Mouse (Mus musculus) c-Kit-positive CD71-positive TER-119-negative erythroid progenitor cells, embryonic 14.5 days (primary cell): Measurements from ENCODE around the gene Vps13d.

ENCODE experiments used
- DNase-seq: peaks from one replicate; pipeline ENCODE4 v3.0.0-alpha.2; 2013; ENCODE audit warnings: low read depth

Gene Vps13d

DNA sequence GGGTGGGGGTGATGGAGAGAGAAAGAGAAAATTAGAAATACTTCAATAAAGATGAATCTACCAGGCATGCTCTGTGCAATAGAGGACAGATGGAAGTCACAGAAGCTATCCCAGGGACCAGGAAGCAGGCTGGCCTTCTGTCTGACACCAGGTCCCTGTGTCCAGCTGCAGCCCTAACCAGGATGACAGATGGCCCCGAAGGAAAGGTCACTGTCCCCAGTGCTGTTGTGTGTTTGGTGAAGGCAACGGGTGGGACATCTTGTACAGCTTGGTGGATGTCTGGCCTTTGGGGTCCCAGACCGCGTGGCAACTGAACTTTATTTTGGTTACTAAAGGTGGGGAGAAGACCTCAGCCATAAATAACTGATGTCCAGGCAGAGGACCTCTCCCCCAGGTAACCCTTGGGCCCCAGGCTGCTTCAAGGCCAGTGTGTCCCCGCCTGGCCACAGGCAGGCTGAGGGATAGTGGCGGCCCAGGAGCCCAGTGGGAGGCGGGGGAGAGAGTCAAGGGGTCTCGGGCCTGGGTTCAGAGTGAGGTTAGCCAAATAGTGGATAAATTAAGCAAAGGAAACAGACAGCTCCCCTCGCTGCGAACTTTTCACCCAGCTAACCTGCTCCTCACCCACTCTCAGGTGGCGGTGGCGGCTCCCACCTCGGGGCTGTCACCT is 253.9 kb downstream of the Vps13d start:
- no peak for DNase-seq

DNA sequence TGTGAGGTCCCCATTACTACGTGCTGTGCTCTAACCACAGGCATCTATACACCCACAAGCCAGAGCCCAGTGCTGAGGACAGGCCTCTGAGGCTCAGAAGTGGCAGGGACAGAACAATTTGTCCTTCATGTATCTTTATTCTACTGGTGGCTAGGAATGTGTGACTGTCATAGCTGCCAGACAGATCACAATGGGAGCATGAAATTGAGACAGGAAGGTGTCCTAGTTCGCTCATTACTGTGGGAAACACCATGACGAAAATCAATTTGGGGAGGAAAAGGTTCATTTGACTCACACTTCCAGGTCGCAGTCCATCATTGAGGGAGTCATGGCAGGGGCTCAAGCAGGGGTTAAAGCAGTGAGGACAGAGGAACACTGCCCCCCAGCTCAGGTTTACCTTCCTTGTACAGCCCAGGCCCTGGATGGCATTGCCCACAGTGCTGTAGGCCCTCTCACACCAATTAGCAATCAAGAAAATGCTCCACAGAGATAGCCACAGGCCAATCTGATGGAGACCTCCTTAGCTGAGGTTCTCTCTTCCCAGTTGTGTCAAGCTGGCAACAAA is 254.9 kb downstream of the Vps13d start:
- no peak for DNase-seq

DNA sequence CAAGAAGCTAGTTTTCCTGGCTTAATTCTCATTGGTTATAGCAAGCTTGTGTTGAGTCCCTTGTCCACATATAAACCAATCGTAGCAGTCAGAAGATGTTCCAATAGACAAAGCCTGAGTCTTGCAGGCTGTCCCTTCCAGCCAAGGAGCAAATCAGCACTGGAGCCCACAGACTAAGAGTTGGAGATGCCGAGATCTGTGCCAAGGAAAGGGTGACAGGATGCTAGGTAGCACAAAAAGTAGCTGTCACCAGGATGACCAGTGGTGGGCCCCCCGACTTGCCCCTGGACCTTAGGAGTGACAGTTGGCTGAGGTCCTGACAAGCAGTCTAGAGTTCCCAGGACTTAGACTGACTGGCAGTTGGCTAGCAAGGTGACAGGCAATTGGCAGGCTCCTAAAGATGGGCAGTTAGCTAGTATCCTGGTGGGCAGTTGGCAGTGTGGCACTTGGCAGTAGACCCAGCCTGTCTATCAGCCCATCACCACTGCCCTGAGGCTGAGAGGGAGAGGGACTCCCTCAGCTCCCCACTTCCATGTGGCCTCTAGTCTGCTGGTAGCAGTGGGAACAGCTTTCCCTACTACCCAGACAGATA is 258.1 kb downstream of the Vps13d start:
- no peak for DNase-seq

DNA sequence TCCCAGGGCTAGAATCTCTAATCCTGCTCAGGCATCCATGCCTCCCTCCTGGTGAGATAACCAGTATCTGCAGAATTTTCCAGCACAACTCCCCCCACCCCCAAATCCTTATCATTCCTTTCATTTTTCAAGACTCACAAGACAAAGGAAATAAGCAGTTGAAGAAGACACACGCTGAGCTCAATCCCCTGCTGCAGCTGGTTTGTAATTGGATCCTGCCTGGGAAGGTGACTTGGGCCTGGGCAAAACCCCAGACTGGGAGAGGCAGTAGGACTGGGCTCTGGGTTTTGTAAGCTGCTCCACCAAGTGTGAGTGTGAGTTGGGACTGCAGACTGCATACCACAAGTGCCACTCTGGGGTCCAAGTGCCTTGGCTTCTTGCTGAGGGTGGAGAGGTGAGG is 260.3 kb downstream of the Vps13d start:
- no peak for DNase-seq

DNA sequence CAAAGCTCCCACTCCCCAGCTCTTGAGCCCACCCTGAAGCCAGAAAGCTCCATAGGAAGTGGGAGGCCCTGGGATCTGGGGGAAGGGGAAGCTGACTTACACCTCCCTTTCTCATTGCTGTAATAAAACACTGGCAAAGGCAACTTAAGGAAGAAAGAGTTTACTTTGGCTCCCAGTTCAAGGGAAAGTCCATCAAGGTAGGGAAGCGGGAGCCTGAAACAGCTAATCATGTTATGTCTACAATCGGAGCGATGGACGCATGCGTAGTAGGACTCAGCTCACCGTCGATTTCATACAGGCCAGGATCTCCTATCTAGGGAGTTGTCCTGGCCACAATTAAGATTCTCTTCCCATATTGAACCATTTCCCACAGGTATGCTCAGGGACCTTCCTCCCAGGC is 263.6 kb downstream of the Vps13d start:
- no peak for DNase-seq

DNA sequence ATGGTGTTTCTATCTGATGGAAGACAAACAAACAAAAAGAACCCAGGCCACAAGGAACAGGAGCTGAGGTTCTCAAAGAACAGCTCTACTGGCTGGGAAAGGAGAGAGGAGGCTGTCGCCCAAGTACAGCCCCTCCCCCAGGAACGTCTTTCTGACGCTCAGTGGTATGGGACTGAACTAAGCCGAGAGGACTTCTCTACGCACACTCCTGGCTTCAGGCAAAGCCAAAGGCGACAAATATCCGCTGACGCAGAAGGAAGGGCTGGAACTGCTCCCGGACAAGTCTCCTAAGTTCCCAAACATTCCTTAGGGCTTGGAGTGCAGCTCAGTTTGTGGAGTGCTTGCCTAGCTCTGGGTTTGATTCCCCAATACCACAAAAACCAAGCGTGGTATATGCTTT is 264.4 kb downstream of the Vps13d start:
- DNase-seq, result no peak

DNA sequence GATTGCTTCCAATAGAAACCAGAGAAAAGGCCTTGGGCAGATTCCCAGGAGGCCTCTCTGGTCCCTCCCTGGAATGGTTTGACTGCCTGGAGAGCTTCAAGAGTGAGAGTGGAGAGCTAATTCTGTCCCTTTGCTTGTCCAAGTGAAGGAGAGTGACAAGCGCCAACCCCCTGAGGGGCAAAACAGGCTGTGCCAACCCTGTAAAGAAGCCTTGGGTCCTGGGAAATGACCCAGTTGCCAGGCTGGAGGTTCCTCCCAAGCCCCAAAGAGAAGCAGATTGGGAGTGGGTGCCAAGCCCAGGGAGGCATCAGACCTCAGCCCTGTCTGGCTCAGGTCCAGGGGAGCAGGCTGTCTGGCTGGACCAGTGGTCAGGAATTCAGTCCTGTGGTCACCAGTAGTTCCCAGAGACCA is 265.0 kb downstream of the Vps13d start:
- no peak for DNase-seq

DNA sequence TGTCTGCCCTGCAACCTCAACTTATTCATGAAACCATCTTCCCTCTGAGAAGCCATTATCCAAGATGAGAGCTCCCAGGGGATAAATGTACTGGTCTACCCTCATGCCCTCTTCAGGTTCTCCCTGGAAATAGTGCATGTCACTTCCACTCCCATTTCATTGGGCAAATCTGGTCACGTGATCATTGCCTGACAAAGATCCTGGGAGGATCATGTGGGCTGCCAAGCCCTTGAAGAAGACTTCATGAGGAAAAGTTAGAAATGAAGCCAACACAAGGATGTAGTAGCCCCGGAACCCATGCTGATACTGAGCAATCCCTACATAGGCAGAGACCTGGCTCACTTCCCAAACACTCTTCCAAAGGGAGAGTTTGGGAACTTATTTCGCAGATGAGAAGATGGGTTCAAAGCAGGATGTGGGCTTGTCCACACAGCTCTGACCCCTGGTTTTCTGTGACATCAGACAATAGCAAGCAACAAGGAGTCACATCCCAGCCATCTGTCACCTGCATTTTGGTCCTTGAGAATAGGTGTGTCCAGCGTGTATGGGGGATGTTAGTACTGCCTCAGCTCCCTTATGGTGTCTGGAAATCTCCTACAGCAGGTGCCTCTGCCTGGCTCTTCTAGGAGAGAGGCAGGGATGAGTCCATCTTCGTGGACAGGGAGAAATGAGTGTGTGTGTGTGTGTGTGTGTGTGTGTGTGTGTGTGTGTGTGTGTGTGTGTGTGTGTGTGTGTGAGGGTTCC is 265.9 kb downstream of the Vps13d start:
- no peak for DNase-seq
